9 mouse cellular contexts compared by ENCODE assay signal in the genomic region with DNA sequence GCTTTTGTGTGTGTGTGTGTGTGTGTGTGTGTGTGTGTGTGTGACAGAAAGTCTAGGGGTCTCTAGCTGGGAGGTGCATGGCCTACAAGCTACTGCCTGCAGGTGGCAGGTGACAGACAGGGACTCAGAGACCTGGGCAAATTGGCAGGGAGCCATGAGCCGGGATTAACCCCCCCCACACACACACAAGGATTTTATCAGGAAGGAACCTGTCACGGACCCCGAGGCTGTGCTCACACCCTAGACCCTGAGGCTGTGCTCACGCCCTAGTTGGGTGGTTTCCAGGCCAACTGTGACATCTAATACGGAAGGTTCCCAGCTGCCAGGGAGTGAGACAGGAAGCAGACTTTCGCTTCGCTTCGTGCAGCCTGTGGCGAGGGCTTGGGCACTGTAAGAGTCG. TPM values are rescaled to one million over a fixed set of nuclear protein-coding genes. Genes with fewer than 3 reads are reported as not detected.
DNase-seq lines count a peak whose midpoint lies in the region; ATAC-seq and TF ChIP-seq lines count a peak whose summit lies in the region.
"Had no signal": no experiment of that assay in that cellular context is flagged by ENCODE, and none has a peak within 500 bp of the region (broad histone marks: within the 10 kb centered on the region; RNA-seq: fewer than 3 reads in every experiment).

No protein-coding gene starts in this region.

- 0 out of 2 replicates have a peak, but pooled peaks cover 9% of the 10 kb centered on the region for H3K27me3 ChIP-seq in heart, postnatal 0 days (ENCODE audit: control insufficient read depth, insufficient read depth, low read length)
- no peaks in the 10 kb centered on the region for H3K27me3 ChIP-seq in limb, embryonic 15.5 days
- H3K27me3 ChIP-seq: hindbrain, embryonic 15.5 days had no signal

- ATAC-seq in heart, postnatal 0 days (ENCODE audit: insufficient read depth, low read depth), result peak; percentile 55; the same call in 1 of the 2 replicates
- ATAC-seq in limb, embryonic 15.5 days (ENCODE audit: insufficient number of reproducible peaks, low FRiP score, low TSS enrichment, low read depth), result peak; percentile 53; the same call in 1 of the 2 replicates

- peak overlapping the region; percentile 34 for H3K4me2 ChIP-seq in heart, postnatal 0 days (ENCODE audit: low read depth, low read length)
- H3K4me2 ChIP-seq in limb, embryonic 15.5 days, result peak overlapping the region; percentile 17; the same call in 1 of the 2 replicates
- H3K4me2 ChIP-seq: hindbrain, embryonic 15.5 days had no signal

- WGBS in heart, postnatal 0 days, result 12% methylated on average over 10 of the region's 10 CpGs
- WGBS in limb, embryonic 15.5 days, result 13% methylated on average over 10 of the region's 10 CpGs

- TF ChIP-seq EP300 in heart, postnatal 0 days (IDR thresholded peaks at IDR 0.05; ENCODE audit: low read depth), result no peak

- peak; percentile 58 for DNase-seq in gastrocnemius, postnatal 10 days
- DNase-seq in gastrocnemius, postnatal 25 days, result no peak
- peak; percentile 81 for DNase-seq in MN1 (ENCODE audit: low spot score)
- DNase-seq in heart, postnatal 0 days (ENCODE audit: low spot score), result peak; percentile 40
- DNase-seq in thymus, postnatal 0 days (ENCODE audit: low spot score), result peak; percentile 57
- no peak for DNase-seq in left cerebral cortex, adult 9 months (ENCODE audit: low spot score in 2 of 2)
- no peak for DNase-seq in ovary, adult 18-20 months (ENCODE audit: low spot score)

- H3K27ac ChIP-seq in heart, postnatal 0 days (ENCODE audit: low read depth), result no peak overlapping the region
- H3K27ac ChIP-seq in limb, embryonic 15.5 days, result no peak overlapping the region
- H3K27ac ChIP-seq: hindbrain, embryonic 15.5 days had no signal

- 0 out of 2 replicates have a peak, but pooled peaks cover 6% of the 10 kb centered on the region for H3K4me1 ChIP-seq in heart, postnatal 0 days (ENCODE audit: control insufficient read depth, insufficient read depth)
- peaks cover 21% of the 10 kb centered on the region for H3K4me1 ChIP-seq in limb, embryonic 15.5 days
- H3K4me1 ChIP-seq: hindbrain, embryonic 15.5 days had no signal

- no peaks in the 10 kb centered on the region for H3K9me3 ChIP-seq in heart, postnatal 0 days (replicated peaks; ENCODE audit: control insufficient read depth, low read length)
- H3K9me3 ChIP-seq in limb, embryonic 15.5 days, result no peaks in the 10 kb centered on the region
- H3K9me3 ChIP-seq: hindbrain, embryonic 15.5 days had no signal

- peak overlapping the region; percentile 11; the same call in 1 of the 2 replicates for H3K4me3 ChIP-seq in heart, postnatal 0 days (ENCODE audit: low read depth, low read length)
- no peak overlapping the region for H3K4me3 ChIP-seq in limb, embryonic 15.5 days
- H3K4me3 ChIP-seq: hindbrain, embryonic 15.5 days had no signal

- peak; percentile 10; the same call in 1 of the 2 replicates for TF ChIP-seq CTCF in heart, postnatal 0 days (IDR thresholded peaks at IDR 0.05; ENCODE audit: low read depth)

- H3K36me3 ChIP-seq in heart, postnatal 0 days (replicated peaks; ENCODE audit: control insufficient read depth, insufficient read depth, low read length), result no peaks in the 10 kb centered on the region
- H3K36me3 ChIP-seq in limb, embryonic 15.5 days, result no peaks in the 10 kb centered on the region
- H3K36me3 ChIP-seq: hindbrain, embryonic 15.5 days had no signal

- no peak overlapping the region for H3K9ac ChIP-seq in heart, postnatal 0 days (replicated peaks; ENCODE audit: low read depth, low read length)
- H3K9ac ChIP-seq in limb, embryonic 15.5 days, result no peak overlapping the region
- H3K9ac ChIP-seq: hindbrain, embryonic 15.5 days had no signal

RNA-seq across cellular contexts. Expression of a gene that starts 49.1 kb away (rescaled TPM):
- total RNA-seq in gastrocnemius, postnatal 10 days (2021), result 1 to 10 TPM in 1 of 2 experiments, under 1 TPM in 1; 0.99 to 1.0 TPM
- total RNA-seq in gastrocnemius, postnatal 25 days (2021), result not detected
- total RNA-seq in heart, postnatal 0 days (2014; rRNA removed; ENCODE audit: low replicate concordance), result 1.3 and 1.9 TPM in 2 replicates
- 0.07 and 0.10 TPM in 2 replicates for polyA plus RNA-seq in heart, postnatal 0 days (2015; fragmentation: Nextera tagmentation; extraction: Ambion mirVana)
- polyA plus RNA-seq in limb, embryonic 15.5 days (2015; fragmentation: Nextera tagmentation; extraction: Ambion mirVana), result 1.2 and 1.3 TPM in 2 replicates
- polyA plus RNA-seq in thymus, postnatal 0 days (2015; fragmentation: Nextera tagmentation; extraction: Ambion mirVana), result 0.21 and 0.35 TPM in 2 replicates

Comparison
In these comparisons a context has a peak if more than half of its experiments do, and no peak if none do; other contexts are left out.
1. DNase-seq: peak in gastrocnemius, postnatal 10 days (single experiment), MN1 (single experiment), heart, postnatal 0 days (single experiment) and thymus, postnatal 0 days (single experiment); none in gastrocnemius, postnatal 25 days (single experiment), left cerebral cortex, adult 9 months (0 of 2) and ovary, adult 18-20 months (single experiment).